In the genomic region with DNA sequence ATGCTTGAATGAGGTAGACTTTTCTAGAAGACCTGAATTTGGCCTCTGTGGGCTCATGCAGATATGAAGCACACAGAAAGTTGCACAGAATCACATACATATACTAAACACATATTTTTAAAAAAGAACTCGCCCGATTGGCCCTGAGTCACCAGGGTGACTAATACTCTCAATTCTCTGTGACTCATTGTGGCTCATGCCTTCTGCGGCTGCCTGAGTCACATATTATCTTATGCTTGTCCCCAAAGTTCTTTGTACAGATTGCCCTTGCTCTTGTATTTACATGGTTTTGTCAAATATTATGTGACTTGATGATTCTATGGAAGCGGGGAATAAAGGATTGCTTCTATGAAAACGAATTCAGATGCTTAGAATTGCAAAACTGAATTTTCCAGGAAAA, we compare ENCODE assay signal across 29 mouse cellular contexts. TPM values are rescaled to one million over a fixed set of nuclear protein-coding genes. Genes with fewer than 3 reads are reported as not detected.
DNase-seq lines count a peak whose midpoint lies in the region; ATAC-seq and TF ChIP-seq lines count a peak whose summit lies in the region.
"Had no signal": no experiment of that assay in that cellular context is flagged by ENCODE, and none has a peak within 500 bp of the region (broad histone marks: within the 10 kb centered on the region; RNA-seq: fewer than 3 reads in every experiment).

No protein-coding gene starts in this region.

- no peaks in the 10 kb centered on the region for H3K79me2 ChIP-seq in C2C12 (ENCODE audit: control insufficient read depth, insufficient read depth)

- ATAC-seq in intestine, postnatal 0 days: no peak
- no peak for ATAC-seq in megakaryocyte-erythroid progenitor cell, adult 5-6 weeks (replicated peaks; ENCODE audit: low FRiP score, low TSS enrichment, poor library complexity, severe bottlenecking)
- ATAC-seq: CD4-positive, CD25-positive, alpha-beta regulatory T cell, adult 4 months; forebrain, embryonic 13.5 days; hindbrain, embryonic 16.5 days; intestine, embryonic 16.5 days; midbrain, embryonic 15.5 days had no signal

- WGBS in intestine, postnatal 0 days: 84% methylated on average over 5 of the region's 5 CpGs

- intact Hi-C loops in left cerebral cortex, adult 2 months (cut with DNase I): no loop called here

- H3K4me2 ChIP-seq in intestine, postnatal 0 days (replicated peaks; ENCODE audit: low read depth): no peak overlapping the region
- H3K4me2 ChIP-seq: forebrain, embryonic 13.5 days; heart, embryonic 15.5 days; midbrain, embryonic 15.5 days had no signal

- no peak overlapping the region for H3ac ChIP-seq in C2C12 (ENCODE audit: control insufficient read depth, insufficient read length, low read depth)

- no peak overlapping the region for H3K27ac ChIP-seq in intestine, postnatal 0 days (ENCODE audit: low read depth, low read length)
- H3K27ac ChIP-seq in left cerebral cortex, adult 2 months: no peak overlapping the region
- H3K27ac ChIP-seq: forebrain, embryonic 13.5 days; heart, embryonic 15.5 days; kidney, postnatal 0 days; midbrain, embryonic 15.5 days; stomach, postnatal 0 days had no signal

- no peaks in the 10 kb centered on the region for H3K36me3 ChIP-seq in C2C12 (ENCODE audit: control insufficient read depth, insufficient read depth)
- no peaks in the 10 kb centered on the region for H3K36me3 ChIP-seq in intestine, postnatal 0 days (ENCODE audit: control insufficient read depth, insufficient read depth)
- H3K36me3 ChIP-seq: G1E; heart, embryonic 15.5 days; midbrain, embryonic 15.5 days had no signal

- no peaks in the 10 kb centered on the region for H3K79me3 ChIP-seq in C2C12 (ENCODE audit: low read depth)

- DNase-seq in 3134 (ENCODE audit: extremely low read depth, insufficient read length, low spot score): peak; percentile 66
- DNase-seq in adipocyte (ENCODE audit: low spot score): peak; percentile 21
- peak; percentile 65 for DNase-seq in brain, adult 2 months (ENCODE audit: low read depth, low spot score)
- DNase-seq in left cerebral cortex, adult 2 months (ENCODE audit: extremely low spot score in 1 of 2, low spot score in 2 of 2): no peak
- no peak for DNase-seq in left cerebral cortex, adult 11 months (ENCODE audit: low spot score)
- DNase-seq: cerebellum, adult 2 months; gastrocnemius, postnatal 25 days; heart, postnatal 4 days; left cerebral cortex, postnatal 4 days; liver; lung, postnatal 10 days; thymus, postnatal 14 days had no signal

- H3K9me3 ChIP-seq in intestine, postnatal 0 days (ENCODE audit: control insufficient read depth): no peaks in the 10 kb centered on the region
- H3K9me3 ChIP-seq: forebrain, embryonic 13.5 days; G1E; heart, embryonic 15.5 days; midbrain, embryonic 15.5 days had no signal

- no peak for TF ChIP-seq CTCF in C2C12 (IDR thresholded peaks at IDR 0.05; ENCODE audit: control insufficient read depth, insufficient read depth, insufficient read length)
- TF ChIP-seq CTCF in intestine, postnatal 0 days (IDR thresholded peaks at IDR 0.05; ENCODE audit: low read depth): no peak
- TF ChIP-seq CTCF in left cerebral cortex, adult 2 months (IDR thresholded peaks at IDR 0.05): no peak

- no peak overlapping the region for H3K4me3 ChIP-seq in C2C12 (ENCODE audit: insufficient read depth, poor library complexity, severe bottlenecking)
- no peak overlapping the region for H3K4me3 ChIP-seq in intestine, postnatal 0 days (ENCODE audit: low read depth, low read length)
- H3K4me3 ChIP-seq in left cerebral cortex, adult 2 months: no peak overlapping the region
- H3K4me3 ChIP-seq: forebrain, embryonic 13.5 days; heart, embryonic 15.5 days; midbrain, embryonic 15.5 days had no signal

- no peak overlapping the region for H3K9ac ChIP-seq in intestine, postnatal 0 days (ENCODE audit: low read depth, low read length)
- H3K9ac ChIP-seq: forebrain, embryonic 13.5 days; heart, embryonic 15.5 days; midbrain, embryonic 15.5 days had no signal

- H3K4me1 ChIP-seq in intestine, postnatal 0 days (replicated peaks; ENCODE audit: control insufficient read depth, insufficient read depth, low read length): no peaks in the 10 kb centered on the region
- H3K4me1 ChIP-seq: forebrain, embryonic 13.5 days; heart, embryonic 15.5 days; midbrain, embryonic 15.5 days had no signal

- H3K27me3 ChIP-seq in C2C12 (ENCODE audit: control insufficient read depth, insufficient read depth, insufficient read length): no peaks in the 10 kb centered on the region
- no peaks in the 10 kb centered on the region for H3K27me3 ChIP-seq in intestine, postnatal 0 days (replicated peaks; ENCODE audit: control insufficient read depth, insufficient read depth, low read length)
- H3K27me3 ChIP-seq: forebrain, embryonic 13.5 days; heart, embryonic 15.5 days; midbrain, embryonic 15.5 days had no signal

TF ChIP-seq in C2C12, 6 proteins besides CTCF, POLR2A, EP300 and RAD21:
- no peak for TF ChIP-seq MAX (IDR thresholded peaks at IDR 0.05)
- peak; percentile 100 for TF ChIP-seq FOSL1 (IDR thresholded peaks at IDR 0.05; ENCODE audit: insufficient read depth, low read length, poor library complexity, severe bottlenecking)
- peak; percentile 34 for TF ChIP-seq CEBPB (IDR thresholded peaks at IDR 0.05; ENCODE audit: low read depth)
- no peak for TF ChIP-seq USF1 (IDR thresholded peaks at IDR 0.05; ENCODE audit: low read depth)
- no peak for TF ChIP-seq MYOG (IDR thresholded peaks at IDR 0.05; ENCODE audit: control insufficient read depth, extremely low read depth, insufficient read length)
- TF ChIP-seq MYOD1 (IDR thresholded peaks at IDR 0.05; ENCODE audit: control insufficient read depth, insufficient read length, low read depth): peak; percentile 34

RNA-seq across cellular contexts. Expression of a gene that starts 25.0 kb away (rescaled TPM):
- polyA plus RNA-seq in C2C12 (2012; fragmentation: generic; extraction: Trizol): not detected
- not detected in 2 replicates for polyA plus RNA-seq in intestine, postnatal 0 days (2015; fragmentation: Nextera tagmentation; extraction: Ambion mirVana)
- not detected for total RNA-seq in left cerebral cortex, adult 2 months (2021)
- not detected in 2 replicates for total RNA-seq in megakaryocyte-erythroid progenitor cell, adult 5-6 weeks (2014; fragmentation: Nextera tagmentation)
- not detected in 2 replicates for total RNA-seq in megakaryocyte-erythroid progenitor cell, adult 5-6 weeks (2017)
- total RNA-seq: gastrocnemius, postnatal 25 days; heart, adult 8-10 months; heart, postnatal 4 days; left cerebral cortex, adult 18-20 months; left cerebral cortex, postnatal 4 days; megakaryocyte, adult 5-6 weeks; neutrophil, adult 5-6 weeks had no signal
- polyA plus RNA-seq: CD4-positive, CD25-positive, alpha-beta regulatory T cell, adult 4 months; G1E; heart, embryonic 15.5 days; intestine, embryonic 16.5 days; kidney, postnatal 0 days; liver, embryonic 16.5 days; stomach, postnatal 0 days had no signal

RNA-seq across cellular contexts. Expression of a gene that starts 57.3 kb away (rescaled TPM):
- 17.0 TPM for polyA plus RNA-seq in C2C12 (2012; fragmentation: generic; extraction: Trizol)
- polyA plus RNA-seq in intestine, postnatal 0 days (2015; fragmentation: Nextera tagmentation; extraction: Ambion mirVana): 1.1 and 1.4 TPM in 2 replicates
- 10 to 100 TPM; 81.4 to 82.2 TPM for total RNA-seq in left cerebral cortex, adult 2 months (2021)
- not detected in 2 replicates for total RNA-seq in megakaryocyte-erythroid progenitor cell, adult 5-6 weeks (2014; fragmentation: Nextera tagmentation)
- not detected in 2 replicates for total RNA-seq in megakaryocyte-erythroid progenitor cell, adult 5-6 weeks (2017)
- polyA plus RNA-seq: G1E had no signal

Comparison
In these comparisons a context has a peak if more than half of its experiments do, and no peak if none do; other contexts are left out.
1. DNase-seq: peak in 3134 (single experiment), adipocyte (single experiment) and brain, adult 2 months (single experiment); none in left cerebral cortex, adult 2 months (0 of 2) and left cerebral cortex, adult 11 months (single experiment).
2. RNA of a gene that starts 57.3 kb away (total RNA-seq): 81.4 to 82.2 TPM in left cerebral cortex, adult 2 months; not detected in megakaryocyte-erythroid progenitor cell, adult 5-6 weeks; every median in the first group is over 10 times any median in the second.